In the genomic region with DNA sequence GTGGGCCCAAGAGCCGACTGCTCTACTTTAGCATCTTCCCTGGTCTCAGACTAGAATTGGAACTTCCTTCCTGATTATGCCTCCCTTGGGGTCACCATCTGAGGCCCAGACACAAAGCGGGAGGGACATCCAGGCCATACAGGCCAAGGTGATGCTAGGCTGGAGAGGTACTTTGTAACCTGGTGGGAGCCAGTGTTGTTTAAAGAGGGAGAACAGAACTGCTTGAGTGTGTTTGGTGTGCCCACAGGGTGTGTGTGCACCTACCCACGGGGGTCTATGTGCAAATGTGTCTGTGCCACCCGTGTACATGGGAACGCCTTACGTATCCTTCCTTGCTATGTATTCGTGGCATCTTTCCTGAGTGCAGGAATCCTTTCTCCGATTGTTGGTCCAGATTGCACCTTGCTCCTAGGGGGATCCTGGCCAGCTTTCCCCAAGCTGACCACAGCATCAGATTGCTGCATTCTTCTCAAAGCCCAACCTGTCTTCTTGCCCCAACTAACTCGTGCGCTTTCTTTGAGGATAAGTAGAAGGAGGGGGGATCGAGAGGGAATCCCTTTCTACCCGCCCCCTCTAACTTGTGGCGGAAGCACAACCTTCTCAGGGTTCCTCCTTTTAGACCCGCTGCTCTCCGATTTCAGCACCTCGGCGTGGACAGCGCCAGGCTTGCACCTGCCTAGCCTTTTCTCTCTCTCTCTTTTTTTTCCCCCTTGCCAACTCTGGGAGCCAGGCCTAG, we compare ENCODE assay signal across 8 mouse cellular contexts.
DNase-seq lines count a peak whose midpoint lies in the region; ATAC-seq and TF ChIP-seq lines count a peak whose summit lies in the region.

No protein-coding gene starts in this region.

- H3K36me3 ChIP-seq in lung, embryonic 14.5 days (ENCODE audit: insufficient read depth), result no peaks in the 10 kb centered on the region

- H3K9ac ChIP-seq in lung, embryonic 14.5 days, result no peak overlapping the region

- H3K4me3 ChIP-seq in cerebellum, adult 2 months (replicated peaks; ENCODE audit: insufficient read depth, low read depth, low read length), result peak overlapping the region; percentile 86
- no peak overlapping the region for H3K4me3 ChIP-seq in lung, embryonic 14.5 days (ENCODE audit: low read depth, low read length)

- H3K27ac ChIP-seq in cerebellum, adult 2 months (ENCODE audit: insufficient read depth, low read length), result peak overlapping the region; percentile 96
- no peak overlapping the region for H3K27ac ChIP-seq in lung, embryonic 14.5 days (ENCODE audit: low read depth)

- H3K4me2 ChIP-seq in lung, embryonic 14.5 days, result peak overlapping the region; percentile 78; the same call in 1 of the 2 replicates

- H3K27me3 ChIP-seq in cerebellum, adult 2 months (ENCODE audit: control insufficient read depth, insufficient read depth, low read length), result no peaks in the 10 kb centered on the region
- peaks cover 26% of the 10 kb centered on the region for H3K27me3 ChIP-seq in lung, embryonic 14.5 days (ENCODE audit: insufficient read depth, low read length)

- H3K9me3 ChIP-seq in lung, embryonic 14.5 days (ENCODE audit: low read depth, low read length), result no peaks in the 10 kb centered on the region

- no peak for ATAC-seq in lung, embryonic 14.5 days (ENCODE audit: insufficient read depth)
- no peak for ATAC-seq in megakaryocyte, adult 5-6 weeks (ENCODE audit: poor library complexity, severe bottlenecking)

- WGBS in cerebellum, adult 2 months, result 5% methylated on average over 18 of the region's 18 CpGs
- WGBS in lung, embryonic 14.5 days, result 16% methylated on average over 18 of the region's 18 CpGs

- peaks cover 59% of the 10 kb centered on the region for H3K4me1 ChIP-seq in cerebellum, adult 2 months (ENCODE audit: control insufficient read depth, insufficient read depth, low read length)
- no peaks in the 10 kb centered on the region for H3K4me1 ChIP-seq in lung, embryonic 14.5 days (ENCODE audit: insufficient read depth)

- DNase-seq in right cerebral cortex, postnatal 14 days, result peak; percentile 39
- DNase-seq in right cerebral cortex, postnatal 36 days (ENCODE audit: low spot score in 2 of 2), result no peak
- DNase-seq in cerebellum, adult 2 months, result peak; percentile 77 to 79
- DNase-seq in forelimb bud, embryonic 11.5 days (ENCODE audit: low read depth, low spot score), result peak; percentile 84
- peak; percentile 35 for DNase-seq in hindlimb bud, embryonic 11.5 days (ENCODE audit: extremely low spot score, low read depth, low spot score)
- peak; percentile 89 for DNase-seq in lung, embryonic 14.5 days
- peak; percentile 65 for DNase-seq in retina, embryonic 14.5 days (ENCODE audit: low spot score)

- TF ChIP-seq POLR2A in cerebellum, adult 2 months (IDR thresholded peaks at IDR 0.05; ENCODE audit: borderline replicate concordance, insufficient read depth, low read length), result no peak

- TF ChIP-seq CTCF in cerebellum, adult 2 months (IDR thresholded peaks at IDR 0.05; ENCODE audit: borderline replicate concordance, insufficient read depth, low read depth, low read length), result no peak
- no peak for TF ChIP-seq CTCF in lung, embryonic 14.5 days (IDR thresholded peaks at IDR 0.05; ENCODE audit: low read depth)

Comparison
In these comparisons a context has a peak if more than half of its experiments do, and no peak if none do; other contexts are left out.
1. DNase-seq: peak in right cerebral cortex, postnatal 14 days (single experiment), cerebellum, adult 2 months (2 of 2), forelimb bud, embryonic 11.5 days (single experiment), hindlimb bud, embryonic 11.5 days (single experiment), lung, embryonic 14.5 days (single experiment) and retina, embryonic 14.5 days (single experiment); none in right cerebral cortex, postnatal 36 days (0 of 2).